Comparison of ENCODE assay signal across 16 mouse cellular contexts in the genomic region with DNA sequence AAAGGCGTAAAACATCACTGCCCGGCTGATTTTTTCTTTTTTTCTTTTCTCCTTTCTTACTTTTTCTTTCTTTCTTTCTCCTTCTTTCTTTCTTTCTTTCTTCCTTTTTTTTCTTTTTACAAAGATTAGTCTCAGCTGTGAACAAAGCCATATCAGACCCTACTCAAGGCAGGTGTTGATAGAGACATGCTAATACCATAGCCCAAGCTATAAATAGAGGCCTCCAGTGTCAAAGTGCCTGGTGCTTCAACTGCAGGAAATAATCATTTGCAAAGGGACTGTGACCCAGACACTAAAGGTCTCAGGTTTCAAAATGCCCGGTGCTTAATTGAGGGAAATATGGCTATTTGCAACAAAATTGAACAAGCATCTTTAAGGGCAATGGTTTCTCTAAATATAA.
"Had no signal": no experiment of that assay in that cellular context is flagged by ENCODE, and none has a peak within 500 bp of the region (broad histone marks: within the 10 kb centered on the region; RNA-seq: fewer than 3 reads in every experiment).

No protein-coding gene starts in this region.

- DNase-seq: kidney, postnatal 36 days; layer of hippocampus, adult 9-11 months; layer of hippocampus, postnatal 36 days; liver; liver, embryonic 13.5 days; liver, postnatal 0 days; lung, postnatal 14 days; right cerebral cortex, adult 18-20 months; right cerebral cortex, postnatal 25 days; thymus, postnatal 14 days had no signal

- H3K4me3 ChIP-seq: limb, embryonic 12.5 days; liver, embryonic 13.5 days; lung, embryonic 15.5 days; midbrain, embryonic 13.5 days had no signal

- H3K4me1 ChIP-seq: limb, embryonic 12.5 days; lung, embryonic 15.5 days had no signal

- H3K27ac ChIP-seq: kidney, postnatal 0 days; limb, embryonic 12.5 days; liver, embryonic 13.5 days; lung, embryonic 15.5 days; macrophage; midbrain, embryonic 13.5 days had no signal

- H3K36me3 ChIP-seq: limb, embryonic 12.5 days; liver, embryonic 13.5 days; lung, embryonic 15.5 days; midbrain, embryonic 13.5 days had no signal

- H3K9ac ChIP-seq: limb, embryonic 12.5 days; liver, embryonic 13.5 days; liver, postnatal 0 days; lung, embryonic 15.5 days; midbrain, embryonic 13.5 days had no signal

- H3K27me3 ChIP-seq: limb, embryonic 12.5 days; liver, embryonic 13.5 days; lung, embryonic 15.5 days; midbrain, embryonic 13.5 days had no signal

- ATAC-seq: liver, postnatal 0 days had no signal

- H3K4me2 ChIP-seq: limb, embryonic 12.5 days; liver, embryonic 13.5 days; lung, embryonic 15.5 days had no signal

- H3K9me3 ChIP-seq: limb, embryonic 12.5 days; liver, embryonic 13.5 days; lung, embryonic 15.5 days; megakaryocyte, embryonic 14.5 days; midbrain, embryonic 13.5 days had no signal
